Mouse (Mus musculus) kidney, postnatal 14 days (tissue): ENCODE measurements around the gene Slc39a11.

ENCODE experiments used
- DNase-seq: peaks from one replicate; pipeline ENCODE4 v3.0.0; 2022; ENCODE audit warnings: mixed read lengths

Gene Slc39a11

GRCm38 (mm10) chr11:113537715-113538114 is 112.2 kb downstream of the Slc39a11 start:
- DNase-seq: no peak

- DNase-seq: no peak
These were observed 112.7 kb downstream of the Slc39a11 start for GRCm38 (mm10) chr11:113537199-113537586.

GRCm38 (mm10) chr11:113536308-113537198 is 113.3 kb downstream of the Slc39a11 start:
- DNase-seq: no peak

- no peak for DNase-seq
These were observed 115.5 kb downstream of the Slc39a11 start for GRCm38 (mm10) chr11:113534341-113534740.

GRCm38 (mm10) chr11:113533931-113534330 is 115.9 kb downstream of the Slc39a11 start:
- DNase-seq: no peak

- no peak for DNase-seq
These were observed 121.5 kb downstream of the Slc39a11 start for GRCm38 (mm10) chr11:113528391-113528790.

GRCm38 (mm10) chr11:113525731-113526130 is 124.1 kb downstream of the Slc39a11 start:
- DNase-seq: no peak

GRCm38 (mm10) chr11:113522726-113523125 is 127.2 kb downstream of the Slc39a11 start:
- no peak for DNase-seq

GRCm38 (mm10) chr11:113521469-113522190 is 128.2 kb downstream of the Slc39a11 start:
- DNase-seq: no peak

GRCm38 (mm10) chr11:113520851-113521461 is 128.9 kb downstream of the Slc39a11 start:
- no peak for DNase-seq

- DNase-seq: no peak
These were observed 129.5 kb downstream of the Slc39a11 start for GRCm38 (mm10) chr11:113520373-113520772.

GRCm38 (mm10) chr11:113519973-113520372 is 129.9 kb downstream of the Slc39a11 start:
- DNase-seq: no peak

GRCm38 (mm10) chr11:113518176-113518575 is 131.7 kb downstream of the Slc39a11 start:
- DNase-seq: no peak

GRCm38 (mm10) chr11:113516156-113516555 is 133.7 kb downstream of the Slc39a11 start:
- no peak for DNase-seq

- DNase-seq: no peak
These were observed 136.9 kb downstream of the Slc39a11 start for GRCm38 (mm10) chr11:113512976-113513375.

- no peak for DNase-seq
These were observed 137.7 kb downstream of the Slc39a11 start for GRCm38 (mm10) chr11:113512150-113512549.

GRCm38 (mm10) chr11:113510969-113511625 is 138.8 kb downstream of the Slc39a11 start:
- no peak for DNase-seq

GRCm38 (mm10) chr11:113510249-113510648 is 139.6 kb downstream of the Slc39a11 start:
- DNase-seq: no peak

- DNase-seq: no peak
These were observed 142.0 kb downstream of the Slc39a11 start for GRCm38 (mm10) chr11:113507716-113508480.

- DNase-seq: no peak
These were observed 144.2 kb downstream of the Slc39a11 start for GRCm38 (mm10) chr11:113505551-113506160.

- DNase-seq: no peak
These were observed 145.3 kb downstream of the Slc39a11 start for GRCm38 (mm10) chr11:113504459-113505062.
